Mouse (Mus musculus): ENCODE results near the gene Abca13. TPM values are rescaled to one million over a fixed set of nuclear protein-coding genes. Genes with fewer than 3 reads are reported as not detected.
"Not testable (repeated sequence)": the region's sequence is repeated elsewhere in the genome, so short reads cannot be mapped to it uniquely, and the experiment has no call there.

Gene Abca13
- polyA plus RNA-seq, 1 experiment from 2014 or later, result 0.02 TPM

- 65% methylated on average over 1 of the region's 1 CpGs for WGBS
- DNase-seq (ENCODE audit: low spot score) (no peak), ATAC-seq (no peak)
- no peak overlapping the region for H3K4me3 ChIP-seq (ENCODE audit: low read depth, low read length)
- no peaks in the 10 kb centered on the region for H3K36me3 ChIP-seq (ENCODE audit: insufficient read depth, low read length)
- no peaks in the 10 kb centered on the region for H3K9me3 ChIP-seq (ENCODE audit: low read length)
- H3K27me3 ChIP-seq (replicated peaks; ENCODE audit: insufficient read depth, low read length), result no peaks in the 10 kb centered on the region
- TF ChIP-seq CTCF (IDR thresholded peaks at IDR 0.05), result no peak
- no peak for TF ChIP-seq EP300 (IDR thresholded peaks at IDR 0.05)
- no peak overlapping the region for H3K9ac ChIP-seq (replicated peaks; ENCODE audit: low read depth)
- H3K4me1 ChIP-seq (ENCODE audit: insufficient read depth, low read depth, low read length), result no peaks in the 10 kb centered on the region
- no peak overlapping the region for H3K27ac ChIP-seq (ENCODE audit: low read length)
- no peak overlapping the region for H3K4me2 ChIP-seq (replicated peaks; ENCODE audit: low read depth, low read length)
These were observed 280.7 kb downstream of the Abca13 start for GRCm38 (mm10) chr11:9472400-9472799.

- Histone ChIP-seq H3K27me3 (replicated peaks; ENCODE audit: insufficient read depth, low read length) (no peaks in the 10 kb centered on the region), H3K9ac (replicated peaks; ENCODE audit: low read depth) (no peak overlapping the region), H3K4me2 (replicated peaks; ENCODE audit: low read depth, low read length) (no peak overlapping the region), H3K4me3 (ENCODE audit: low read depth, low read length) (no peak overlapping the region), H3K4me1 (ENCODE audit: insufficient read depth, low read depth, low read length) (no peaks in the 10 kb centered on the region), H3K36me3 (ENCODE audit: insufficient read depth, low read length) (no peaks in the 10 kb centered on the region), H3K27ac (ENCODE audit: low read length) (no peak overlapping the region), H3K9me3 (ENCODE audit: low read length) (no peaks in the 10 kb centered on the region)
- peak; percentile 74 for TF ChIP-seq CTCF (IDR thresholded peaks at IDR 0.05)
- no peak for TF ChIP-seq EP300 (IDR thresholded peaks at IDR 0.05)
- WGBS, result 6% methylated on average over 6 of the region's 6 CpGs
- DNase-seq (ENCODE audit: low spot score) (peak; percentile 69), ATAC-seq (peak; percentile 54; the same call in 1 of the 2 replicates)
These were observed 289.8 kb downstream of the Abca13 start for GRCm38 (mm10) chr11:9481511-9481910.

GRCm38 (mm10) chr11:9500326-9501142 is 308.8 kb downstream of the Abca13 start:
- ATAC-seq, result no peak
- TF ChIP-seq EP300 (IDR thresholded peaks at IDR 0.05) (no peak), CTCF (IDR thresholded peaks at IDR 0.05) (no peak)
- no peak overlapping the region for H3K4me3 ChIP-seq (ENCODE audit: low read depth, low read length)

GRCm38 (mm10) chr11:9514966-9515365 is 323.2 kb downstream of the Abca13 start:
- H3K4me2 ChIP-seq (replicated peaks; ENCODE audit: low read depth, low read length); H3K27ac ChIP-seq (ENCODE audit: low read length); H3K27me3 ChIP-seq (replicated peaks; ENCODE audit: insufficient read depth, low read length); H3K9ac ChIP-seq (replicated peaks; ENCODE audit: low read depth); H3K9me3 ChIP-seq (ENCODE audit: low read length); ATAC-seq; DNase-seq (ENCODE audit: low spot score); H3K4me1 ChIP-seq (ENCODE audit: insufficient read depth, low read depth, low read length); H3K4me3 ChIP-seq (ENCODE audit: low read depth, low read length); H3K36me3 ChIP-seq (ENCODE audit: insufficient read depth, low read length): not testable (repeated sequence)
- 71% methylated on average over 2 of the region's 2 CpGs for WGBS

More at GRCm38 (mm10) chr11:9500326-9501142, 308.8 kb downstream of the Abca13 start:
- Histone ChIP-seq H3K9ac (replicated peaks; ENCODE audit: low read depth) (no peak overlapping the region), H3K27me3 (replicated peaks; ENCODE audit: insufficient read depth, low read length) (no peaks in the 10 kb centered on the region), H3K4me2 (replicated peaks; ENCODE audit: low read depth, low read length) (no peak overlapping the region), H3K9me3 (ENCODE audit: low read length) (no peaks in the 10 kb centered on the region), H3K36me3 (ENCODE audit: insufficient read depth, low read length) (no peaks in the 10 kb centered on the region), H3K4me1 (ENCODE audit: insufficient read depth, low read depth, low read length) (no peaks in the 10 kb centered on the region), H3K27ac (ENCODE audit: low read length) (no peak overlapping the region)
- DNase-seq (ENCODE audit: low spot score), result no peak
- WGBS, result 53% methylated on average over 5 of the region's 5 CpGs

- WGBS, result 52% methylated on average over 3 of the region's 3 CpGs
- H3K27ac ChIP-seq (ENCODE audit: low read length), result no peak overlapping the region
- H3K4me3 ChIP-seq (ENCODE audit: low read depth, low read length), result no peak overlapping the region
- H3K9me3 ChIP-seq (ENCODE audit: low read length), result no peaks in the 10 kb centered on the region
- H3K27me3 ChIP-seq (replicated peaks; ENCODE audit: insufficient read depth, low read length), result no peaks in the 10 kb centered on the region
- TF ChIP-seq EP300 (IDR thresholded peaks at IDR 0.05), result no peak
- no peak for TF ChIP-seq CTCF (IDR thresholded peaks at IDR 0.05)
- no peak overlapping the region for H3K9ac ChIP-seq (replicated peaks; ENCODE audit: low read depth)
- H3K36me3 ChIP-seq (ENCODE audit: insufficient read depth, low read length), result no peaks in the 10 kb centered on the region
- DNase-seq (ENCODE audit: low spot score), result no peak
- H3K4me2 ChIP-seq (replicated peaks; ENCODE audit: low read depth, low read length), result no peak overlapping the region
- H3K4me1 ChIP-seq (ENCODE audit: insufficient read depth, low read depth, low read length), result no peaks in the 10 kb centered on the region
- ATAC-seq, result no peak
These were observed 336.8 kb downstream of the Abca13 start for GRCm38 (mm10) chr11:9528556-9528955.

GRCm38 (mm10) chr11:9531715-9532114 is 340.0 kb downstream of the Abca13 start:
- no peaks in the 10 kb centered on the region for H3K9me3 ChIP-seq (ENCODE audit: low read length)
- H3K27ac ChIP-seq (ENCODE audit: low read length), result no peak overlapping the region
- WGBS, result 85% methylated on average over 8 of the region's 8 CpGs
- H3K9ac ChIP-seq (replicated peaks; ENCODE audit: low read depth), result no peak overlapping the region
- no peak for TF ChIP-seq EP300 (IDR thresholded peaks at IDR 0.05)
- TF ChIP-seq CTCF (IDR thresholded peaks at IDR 0.05), result no peak
- no peaks in the 10 kb centered on the region for H3K27me3 ChIP-seq (replicated peaks; ENCODE audit: insufficient read depth, low read length)
- DNase-seq (ENCODE audit: low spot score) (peak; percentile 49), ATAC-seq (no peak)
- H3K4me3 ChIP-seq (ENCODE audit: low read depth, low read length), result no peak overlapping the region
- no peaks in the 10 kb centered on the region for H3K36me3 ChIP-seq (ENCODE audit: insufficient read depth, low read length)
- no peaks in the 10 kb centered on the region for H3K4me1 ChIP-seq (ENCODE audit: insufficient read depth, low read depth, low read length)
- no peak overlapping the region for H3K4me2 ChIP-seq (replicated peaks; ENCODE audit: low read depth, low read length)

Data from lung, postnatal 0 days (tissue).